Mouse (Mus musculus): Measurements from ENCODE around the gene Pianp. TPM values are rescaled to one million over a fixed set of nuclear protein-coding genes. Genes with fewer than 3 reads are reported as not detected.

Gene Pianp
- polyA plus RNA-seq, 1 experiment from 2014 or later, result 1.8 TPM

GRCm38 (mm10) chr6:124999546-124999945 lies 3.1 kb downstream of the Pianp start:
- 25% methylated on average over 10 of the region's 10 CpGs for WGBS
- Histone ChIP-seq H3K27ac (ENCODE audit: low read depth, low read length) (no peak overlapping the region), H3K4me3 (ENCODE audit: low read depth, low read length) (no peak overlapping the region), H3K9me3 (ENCODE audit: control insufficient read depth) (no peaks in the 10 kb centered on the region), H3K36me3 (ENCODE audit: control insufficient read depth, insufficient read depth) (no peaks in the 10 kb centered on the region), H3K4me1 (replicated peaks; ENCODE audit: control insufficient read depth, insufficient read depth, low read length) (0 out of 2 replicates have a peak, but pooled peaks cover 4% of the 10 kb centered on the region), H3K27me3 (replicated peaks; ENCODE audit: control insufficient read depth, insufficient read depth, low read length) (peaks cover 59% of the 10 kb centered on the region), H3K9ac (ENCODE audit: low read depth, low read length) (no peak overlapping the region), H3K4me2 (replicated peaks; ENCODE audit: low read depth) (no peak overlapping the region)
- no peak for ATAC-seq
- TF ChIP-seq CTCF (IDR thresholded peaks at IDR 0.05; ENCODE audit: low read depth), result no peak

- H3K4me2 ChIP-seq (replicated peaks; ENCODE audit: low read depth), result no peak overlapping the region
- H3K4me1 ChIP-seq (replicated peaks; ENCODE audit: control insufficient read depth, insufficient read depth, low read length), result peaks cover 5% of the 10 kb centered on the region; the same call in 1 of the 2 replicates
- 0 out of 2 replicates have a peak, but pooled peaks have one; percentile 13 for ATAC-seq
- peaks cover 32% of the 10 kb centered on the region for H3K27me3 ChIP-seq (replicated peaks; ENCODE audit: control insufficient read depth, insufficient read depth, low read length)
- H3K27ac ChIP-seq (ENCODE audit: low read depth, low read length), result no peak overlapping the region
- TF ChIP-seq CTCF (IDR thresholded peaks at IDR 0.05; ENCODE audit: low read depth), result no peak
- 11% methylated on average over 3 of the region's 3 CpGs for WGBS
- no peak overlapping the region for H3K9ac ChIP-seq (ENCODE audit: low read depth, low read length)
- H3K4me3 ChIP-seq (ENCODE audit: low read depth, low read length), result no peak overlapping the region
- no peaks in the 10 kb centered on the region for H3K9me3 ChIP-seq (ENCODE audit: control insufficient read depth)
- no peaks in the 10 kb centered on the region for H3K36me3 ChIP-seq (ENCODE audit: control insufficient read depth, insufficient read depth)
Measured at GRCm38 (mm10) chr6:125003706-125004105, 7.2 kb downstream of the Pianp start.

GRCm38 (mm10) chr6:125005086-125005485 lies 8.6 kb downstream of the Pianp start:
- WGBS, result 37% methylated on average over 3 of the region's 3 CpGs

GRCm38 (mm10) chr6:125008060-125008459 lies 11.6 kb downstream of the Pianp start:
- WGBS, result 36% methylated on average over 13 of the region's 13 CpGs
- H3K4me2 ChIP-seq (replicated peaks; ENCODE audit: low read depth), result peak overlapping the region; percentile 74
- no peak for TF ChIP-seq CTCF (IDR thresholded peaks at IDR 0.05; ENCODE audit: low read depth)
- no peak for ATAC-seq
- H3K9me3 ChIP-seq (ENCODE audit: control insufficient read depth), result no peaks in the 10 kb centered on the region
- peaks cover 18% of the 10 kb centered on the region; the same call in 1 of the 2 replicates for H3K36me3 ChIP-seq (ENCODE audit: control insufficient read depth, insufficient read depth)
- 0 out of 2 replicates have a peak overlapping the region, but pooled peaks have one; percentile 12 for H3K9ac ChIP-seq (ENCODE audit: low read depth, low read length)
- peaks cover 5% of the 10 kb centered on the region; the same call in 1 of the 2 replicates for H3K4me1 ChIP-seq (replicated peaks; ENCODE audit: control insufficient read depth, insufficient read depth, low read length)
- H3K27me3 ChIP-seq (replicated peaks; ENCODE audit: control insufficient read depth, insufficient read depth, low read length), result no peaks in the 10 kb centered on the region
- H3K4me3 ChIP-seq (ENCODE audit: low read depth, low read length), result peak overlapping the region; percentile 84
- H3K27ac ChIP-seq (ENCODE audit: low read depth, low read length), result peak overlapping the region; percentile 99; the same call in 1 of the 2 replicates

More at GRCm38 (mm10) chr6:125005086-125005485, 8.6 kb downstream of the Pianp start:
- H3K36me3 ChIP-seq (ENCODE audit: control insufficient read depth, insufficient read depth), result no peaks in the 10 kb centered on the region
- H3K27me3 ChIP-seq (replicated peaks; ENCODE audit: control insufficient read depth, insufficient read depth, low read length), result peaks cover 19% of the 10 kb centered on the region; the same call in 1 of the 2 replicates
- H3K9ac ChIP-seq (ENCODE audit: low read depth, low read length), result no peak overlapping the region
- H3K9me3 ChIP-seq (ENCODE audit: control insufficient read depth), result no peaks in the 10 kb centered on the region
- no peak overlapping the region for H3K27ac ChIP-seq (ENCODE audit: low read depth, low read length)
- no peak overlapping the region for H3K4me3 ChIP-seq (ENCODE audit: low read depth, low read length)
- H3K4me1 ChIP-seq (replicated peaks; ENCODE audit: control insufficient read depth, insufficient read depth, low read length), result peaks cover 5% of the 10 kb centered on the region; the same call in 1 of the 2 replicates
- no peak for ATAC-seq
- TF ChIP-seq CTCF (IDR thresholded peaks at IDR 0.05; ENCODE audit: low read depth), result no peak
- H3K4me2 ChIP-seq (replicated peaks; ENCODE audit: low read depth), result no peak overlapping the region

DNA sequence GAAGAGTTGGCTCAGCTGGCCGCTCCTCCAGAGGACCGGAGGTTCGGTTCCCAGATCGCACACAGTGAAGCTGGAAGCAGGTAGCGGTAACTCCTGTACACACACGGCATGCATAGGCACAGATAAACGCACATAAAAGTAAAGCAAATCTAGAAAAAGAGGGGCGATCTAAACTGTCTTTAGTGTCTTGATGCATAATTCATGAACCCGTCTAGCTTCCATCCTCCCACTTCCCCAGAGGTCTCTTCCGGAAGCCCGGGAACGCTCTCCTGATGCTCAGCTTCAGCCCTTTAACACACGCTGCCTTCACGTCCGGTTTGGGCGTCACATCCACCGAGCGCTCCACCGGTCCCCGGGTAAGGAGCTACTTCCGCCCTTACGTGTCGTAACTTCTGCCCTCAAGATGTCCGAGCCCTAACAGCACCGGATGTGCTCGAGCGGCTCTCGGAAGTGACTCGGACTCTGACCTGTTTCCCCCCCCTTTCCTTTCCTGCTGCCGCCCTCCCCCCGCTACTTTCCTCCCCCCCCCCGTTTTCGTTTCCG lies 12.2 kb downstream of the Pianp start:
- H3K27me3 ChIP-seq (replicated peaks; ENCODE audit: control insufficient read depth, insufficient read depth, low read length), result no peaks in the 10 kb centered on the region
- H3K36me3 ChIP-seq (ENCODE audit: control insufficient read depth, insufficient read depth), result peaks cover 18% of the 10 kb centered on the region; the same call in 1 of the 2 replicates
- H3K4me1 ChIP-seq (replicated peaks; ENCODE audit: control insufficient read depth, insufficient read depth, low read length), result peaks cover 5% of the 10 kb centered on the region; the same call in 1 of the 2 replicates
- peak overlapping the region; percentile 99 for H3K27ac ChIP-seq (ENCODE audit: low read depth, low read length)
- peak overlapping the region; percentile 99 for H3K9ac ChIP-seq (ENCODE audit: low read depth, low read length)
- peak; percentile 97 for ATAC-seq
- TF ChIP-seq CTCF (IDR thresholded peaks at IDR 0.05; ENCODE audit: low read depth), result no peak
- peak overlapping the region; percentile 84 for H3K4me3 ChIP-seq (ENCODE audit: low read depth, low read length)
- no peaks in the 10 kb centered on the region for H3K9me3 ChIP-seq (ENCODE audit: control insufficient read depth)
- H3K4me2 ChIP-seq (replicated peaks; ENCODE audit: low read depth), result peak overlapping the region; percentile 74
- under 1% methylated on average over 33 of the region's 34 CpGs for WGBS

DNA sequence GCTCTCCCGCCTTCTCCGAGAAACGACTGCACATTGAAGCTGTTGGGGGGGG lies 12.5 kb downstream of the Pianp start, which contains the start of gene Zfp384:
Zfp384 (plus strand) TSS at position 17 of the 52 bp plus-strand sequence.
- peak within 1 kb of the TSS; percentile 99 for H3K9ac ChIP-seq (ENCODE audit: low read depth, low read length)
- H3K4me2 ChIP-seq (replicated peaks; ENCODE audit: low read depth), result peak within 1 kb of the TSS; percentile 74
- H3K4me1 ChIP-seq (replicated peaks; ENCODE audit: control insufficient read depth, insufficient read depth, low read length), result peaks cover 5% of the 10 kb centered on the region; the same call in 1 of the 2 replicates
- no peak for ATAC-seq
- peak within 1 kb of the TSS; percentile 84 for H3K4me3 ChIP-seq (ENCODE audit: low read depth, low read length)
- H3K27me3 ChIP-seq (replicated peaks; ENCODE audit: control insufficient read depth, insufficient read depth, low read length), result no peaks in the 10 kb centered on the region
- peak within 1 kb of the TSS; percentile 99 for H3K27ac ChIP-seq (ENCODE audit: low read depth, low read length)
- TF ChIP-seq CTCF (IDR thresholded peaks at IDR 0.05; ENCODE audit: low read depth), result no peak
- H3K36me3 ChIP-seq (ENCODE audit: control insufficient read depth, insufficient read depth), result peaks cover 21% of the 10 kb centered on the region
- 0% methylated on average over 3 of the region's 3 CpGs for WGBS
- H3K9me3 ChIP-seq (ENCODE audit: control insufficient read depth), result no peaks in the 10 kb centered on the region
